Mouse (Mus musculus) monocyte, adult 5-6 weeks (primary cell): ENCODE data around the gene Plpp3. TPM values are rescaled to one million over a fixed set of nuclear protein-coding genes. Genes with fewer than 3 reads are reported as not detected.

Source experiments
- ATAC-seq: fragments of 153-309, 156-312 bp; replicated peaks from 2 replicates; pipeline ENCODE4 v1.8.0; 2017; ENCODE audit warnings: mild to moderate bottlenecking; ENCODE audit not compliant: low TSS enrichment, insufficient number of reproducible peaks, severe bottlenecking, poor library complexity, low FRiP score
- total RNA-seq: library from RNA; stranded (forward); fragments of 200-1000, 200-491, 200-594 nt; gene quantifications from 3 replicates; pipeline ENCODE4 v1.2.3, GENCODE M21; 2017

Plpp3 gene
- total RNA-seq: 0.49 to 0.57 TPM in 2 of 3 replicates, not detected in the other

DNA sequence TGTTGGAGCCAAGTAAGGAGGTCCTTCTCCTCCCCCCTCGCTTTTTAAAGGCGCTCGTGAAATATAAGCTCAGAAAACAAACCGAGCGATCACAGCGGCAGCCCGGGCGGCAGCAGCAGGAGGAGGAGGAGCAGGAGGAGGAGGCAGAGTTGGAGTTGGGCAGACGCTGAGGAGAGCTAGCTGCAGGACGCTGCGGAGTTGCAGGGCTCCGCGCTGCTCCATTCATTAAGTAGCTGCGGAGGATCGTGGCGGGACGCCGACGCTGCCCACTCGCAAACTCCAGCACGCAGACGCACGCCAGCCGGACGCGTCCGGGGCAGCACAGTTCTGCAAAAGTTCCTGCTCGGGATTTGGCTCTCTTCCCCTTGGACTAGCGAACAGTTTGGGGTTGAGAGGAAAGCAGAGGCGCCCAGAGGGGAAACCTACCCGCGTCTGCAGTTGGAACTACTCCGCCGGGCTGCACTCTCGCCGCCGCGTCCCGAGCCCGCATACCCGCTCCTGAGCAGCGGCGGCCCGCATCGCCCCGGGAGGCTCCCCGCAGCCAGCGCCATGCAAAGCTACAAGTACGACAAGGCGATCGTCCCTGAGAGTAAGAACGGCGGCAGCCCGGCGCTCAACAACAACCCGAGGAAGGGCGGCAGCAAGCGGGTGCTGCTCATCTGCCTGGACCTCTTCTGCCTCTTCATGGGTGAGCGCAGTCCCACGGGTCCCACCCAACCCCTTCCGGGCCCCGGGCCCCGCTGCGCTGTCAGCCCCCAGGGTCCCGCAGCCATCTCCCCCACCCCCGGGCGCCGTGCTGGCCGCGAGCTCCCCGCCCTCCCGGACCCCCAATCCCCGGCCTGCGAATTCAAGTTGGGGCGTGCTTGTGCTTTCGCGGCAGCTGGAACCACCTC, at the start of gene Plpp3:
Plpp3 (plus strand) TSS at position 72 of the 893 bp plus-strand sequence.
- peak; percentile 20; the same call in 1 of the 2 replicates for ATAC-seq

- no peak for ATAC-seq
Measured at GRCm38 (mm10) chr4:105107943-105108640, 49.1 kb upstream of the Plpp3 start.

- no peak for ATAC-seq
Measured at GRCm38 (mm10) chr4:105108641-105109198, 48.4 kb upstream of the Plpp3 start.

DNA sequence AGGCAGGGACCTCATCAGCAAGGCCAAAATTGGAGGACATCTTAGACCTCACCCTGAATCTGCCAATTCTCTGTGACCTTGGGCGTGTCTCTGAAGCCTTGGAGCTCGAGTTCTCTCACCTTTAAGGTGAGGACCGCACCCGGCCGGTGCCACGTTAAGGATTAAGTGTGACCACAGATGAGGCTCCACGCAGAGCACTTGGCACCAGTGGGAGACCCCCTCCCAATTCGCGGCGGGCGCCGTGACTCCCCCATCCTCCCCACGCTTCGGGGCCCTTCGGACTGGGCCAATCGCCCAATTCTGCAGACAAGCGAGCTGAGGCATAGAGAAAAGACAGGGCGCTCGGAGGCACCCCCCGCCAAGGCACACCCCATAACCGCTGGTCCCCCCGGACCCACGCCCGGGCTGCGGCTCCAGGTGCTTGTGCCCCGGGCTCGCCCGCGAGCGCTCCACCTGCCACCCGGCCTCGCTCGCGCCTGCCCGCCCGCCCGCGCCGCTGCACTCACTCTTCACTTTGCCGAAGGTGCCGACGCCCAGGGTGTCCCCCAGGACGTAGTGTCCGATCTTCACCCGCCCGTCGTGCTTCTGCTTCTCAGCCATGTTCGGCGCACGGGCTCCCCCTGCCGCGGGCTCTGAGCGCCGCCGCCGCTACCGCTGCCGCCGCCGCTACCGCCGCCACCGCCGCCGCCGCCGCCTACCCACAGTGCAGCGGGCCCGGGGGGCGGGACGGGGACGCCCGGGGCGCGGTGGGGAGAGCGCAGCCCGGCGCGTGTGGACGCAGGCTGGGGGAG, 47.8 kb upstream of the Plpp3 start, which contains the start of gene Prkaa2:
Prkaa2 (minus strand) TSS at position 692 of the 791 bp plus-strand sequence.
- no peak for ATAC-seq

DNA sequence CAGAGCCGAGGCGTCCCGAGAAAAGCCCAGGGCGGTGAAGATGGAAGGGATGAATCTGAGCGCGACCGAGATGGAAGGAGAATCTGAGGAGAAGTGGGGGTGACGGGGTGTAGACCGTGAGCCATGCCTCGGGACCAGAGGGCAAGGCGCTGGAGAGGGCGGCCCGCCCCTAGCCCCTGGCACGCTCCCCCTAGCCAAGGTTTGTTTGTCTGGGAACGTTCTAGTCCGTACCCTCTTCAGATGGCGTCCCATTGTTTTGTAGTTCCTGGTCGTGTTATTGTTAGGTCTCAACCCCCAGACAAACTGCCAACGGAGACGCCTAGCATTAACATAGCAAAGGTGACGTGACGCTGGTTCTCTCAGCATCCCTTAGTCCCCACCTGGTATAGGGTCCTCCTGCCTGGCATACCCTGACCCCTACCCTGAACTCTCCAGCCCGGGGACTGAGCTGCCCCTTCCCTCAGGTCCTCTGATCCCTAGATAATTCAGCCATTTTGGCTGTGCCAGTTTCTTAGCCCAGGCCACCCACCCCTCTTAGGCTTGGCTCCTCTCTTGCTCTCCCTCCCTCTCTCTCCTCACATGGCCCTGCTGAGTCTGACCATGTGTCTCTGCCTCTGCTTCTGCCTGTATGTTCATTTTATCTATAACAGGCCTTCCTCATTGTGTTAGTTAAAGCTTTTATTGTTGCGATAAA, 47.0 kb upstream of the Plpp3 start:
- ATAC-seq: no peak

DNA sequence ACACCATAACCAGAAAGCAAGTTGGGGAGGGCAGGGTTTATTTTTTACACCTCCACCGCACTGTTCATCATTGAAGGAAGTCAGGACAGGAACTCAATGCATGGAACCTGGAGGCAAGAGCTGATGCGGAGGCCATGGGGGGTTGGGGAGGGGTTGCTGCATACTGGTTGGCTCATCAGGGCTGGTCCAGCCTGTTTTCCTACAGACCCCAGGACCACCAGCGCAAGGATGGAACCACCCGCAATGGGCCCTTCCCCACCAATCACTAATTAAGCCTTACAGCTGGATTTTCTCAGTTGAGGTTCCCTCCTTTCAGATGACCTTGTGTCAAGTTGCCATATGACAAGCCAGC, 46.5 kb upstream of the Plpp3 start:
- no peak for ATAC-seq

DNA sequence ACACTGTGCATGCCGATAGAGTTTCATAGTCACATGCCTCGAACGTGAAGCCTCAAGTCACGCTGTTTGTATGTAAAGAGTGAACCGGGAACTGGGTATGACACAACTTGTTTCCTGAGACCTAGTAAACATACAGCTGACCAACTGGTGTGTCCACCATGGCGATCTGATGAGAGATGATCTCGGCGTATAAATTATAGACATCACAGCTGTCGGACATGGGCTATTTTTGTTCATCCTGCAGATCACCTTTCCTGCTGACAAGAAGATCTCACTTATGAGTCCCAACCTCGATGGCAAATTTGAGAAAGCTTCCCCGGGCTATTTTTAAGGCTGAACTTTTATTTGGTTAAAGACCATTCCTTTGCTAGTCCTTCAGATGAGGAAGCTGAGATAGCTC, 45.4 kb upstream of the Plpp3 start:
- no peak for ATAC-seq

DNA sequence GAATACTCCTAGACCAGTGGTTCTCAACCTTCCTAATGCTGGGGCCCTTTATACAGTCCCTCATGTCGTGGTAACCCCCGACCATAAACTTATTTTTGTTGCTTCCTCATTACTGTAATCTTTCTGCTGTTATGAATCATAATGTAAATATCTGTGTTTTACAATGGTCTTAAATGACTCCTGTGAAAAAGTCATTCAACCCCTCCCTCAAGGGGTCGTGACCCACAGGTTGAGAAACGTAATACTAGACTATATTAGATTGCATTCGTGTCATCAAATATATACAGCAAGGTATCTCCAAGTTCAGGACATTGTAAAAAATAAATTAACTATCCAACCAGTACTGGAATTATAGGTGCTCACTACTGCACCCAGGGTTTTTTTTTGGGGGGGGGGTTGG, 44.1 kb upstream of the Plpp3 start:
- ATAC-seq: no peak

GRCm38 (mm10) chr4:105113468-105113867, 43.7 kb upstream of the Plpp3 start:
- ATAC-seq: no peak

DNA sequence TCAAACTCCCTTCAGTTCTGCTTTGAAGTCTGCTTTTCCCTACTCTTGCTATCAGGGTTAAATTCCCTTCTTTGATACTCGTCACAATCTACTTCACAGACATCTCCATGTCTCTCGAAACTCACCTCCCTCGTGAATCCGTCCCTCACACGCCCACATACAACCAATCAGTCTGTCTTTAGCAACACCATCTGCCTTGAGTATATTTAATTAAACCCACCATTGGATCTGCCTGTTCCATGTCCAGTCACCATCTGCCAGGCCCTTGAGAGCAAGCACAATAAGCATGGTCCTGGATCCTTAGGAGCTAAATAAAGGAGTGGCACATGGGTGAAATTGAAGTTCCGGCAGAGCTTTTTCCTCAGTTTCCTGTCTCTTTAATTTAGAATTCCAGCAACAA, 36.1 kb upstream of the Plpp3 start:
- no peak for ATAC-seq

GRCm38 (mm10) chr4:105122429-105122828, 34.7 kb upstream of the Plpp3 start:
- no peak for ATAC-seq

GRCm38 (mm10) chr4:105129212-105129611, 27.9 kb upstream of the Plpp3 start:
- no peak for ATAC-seq

DNA sequence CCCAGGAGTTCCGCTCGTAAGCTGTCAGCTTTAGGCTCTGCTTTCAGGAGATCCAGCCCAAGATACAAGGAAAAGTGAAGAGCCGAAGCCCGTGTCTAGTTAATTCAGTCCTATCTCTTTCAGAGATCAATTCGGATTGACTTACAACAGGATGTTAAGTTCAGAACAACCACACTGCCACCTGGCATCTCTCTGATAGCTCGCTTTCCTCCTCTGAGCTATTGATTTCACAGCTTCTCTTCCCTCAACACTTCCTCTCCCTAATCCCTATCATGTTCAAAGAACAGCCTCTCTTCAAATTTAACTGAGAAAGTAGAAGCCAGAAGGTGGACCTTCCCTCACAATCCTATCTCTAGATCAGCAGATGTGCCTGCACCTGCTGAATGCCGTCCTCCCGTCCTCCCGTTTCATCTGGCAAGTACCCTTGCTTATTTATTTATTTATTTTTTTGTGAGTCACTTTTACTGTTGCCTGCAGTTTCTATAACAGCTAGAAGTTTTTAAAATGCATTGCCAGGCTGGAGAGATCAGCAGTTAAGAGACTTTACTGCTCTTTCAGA, 25.3 kb upstream of the Plpp3 start:
- no peak for ATAC-seq

GRCm38 (mm10) chr4:105133350-105134050, 23.6 kb upstream of the Plpp3 start:
- ATAC-seq: no peak

DNA sequence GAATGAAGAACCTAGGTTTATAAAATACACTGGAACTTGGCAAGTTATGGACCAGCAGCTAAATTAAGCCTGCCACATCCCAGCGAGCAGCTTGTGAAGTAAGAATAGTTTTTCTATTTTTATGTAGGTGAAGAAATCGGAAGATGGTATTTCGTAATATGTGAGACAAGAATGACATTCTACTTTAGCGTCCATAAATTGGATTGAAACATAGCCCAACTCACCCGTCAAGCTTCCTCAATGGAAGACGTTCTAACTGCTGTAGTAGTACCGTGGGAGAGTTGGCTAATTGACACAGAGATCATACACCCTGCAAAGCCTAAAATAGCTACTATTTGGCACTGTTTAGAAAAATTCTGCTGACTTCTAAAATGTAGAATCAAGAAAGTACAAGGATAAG, 7.7 kb upstream of the Plpp3 start:
- peak; percentile 62; the same call in 1 of the 2 replicates for ATAC-seq

DNA sequence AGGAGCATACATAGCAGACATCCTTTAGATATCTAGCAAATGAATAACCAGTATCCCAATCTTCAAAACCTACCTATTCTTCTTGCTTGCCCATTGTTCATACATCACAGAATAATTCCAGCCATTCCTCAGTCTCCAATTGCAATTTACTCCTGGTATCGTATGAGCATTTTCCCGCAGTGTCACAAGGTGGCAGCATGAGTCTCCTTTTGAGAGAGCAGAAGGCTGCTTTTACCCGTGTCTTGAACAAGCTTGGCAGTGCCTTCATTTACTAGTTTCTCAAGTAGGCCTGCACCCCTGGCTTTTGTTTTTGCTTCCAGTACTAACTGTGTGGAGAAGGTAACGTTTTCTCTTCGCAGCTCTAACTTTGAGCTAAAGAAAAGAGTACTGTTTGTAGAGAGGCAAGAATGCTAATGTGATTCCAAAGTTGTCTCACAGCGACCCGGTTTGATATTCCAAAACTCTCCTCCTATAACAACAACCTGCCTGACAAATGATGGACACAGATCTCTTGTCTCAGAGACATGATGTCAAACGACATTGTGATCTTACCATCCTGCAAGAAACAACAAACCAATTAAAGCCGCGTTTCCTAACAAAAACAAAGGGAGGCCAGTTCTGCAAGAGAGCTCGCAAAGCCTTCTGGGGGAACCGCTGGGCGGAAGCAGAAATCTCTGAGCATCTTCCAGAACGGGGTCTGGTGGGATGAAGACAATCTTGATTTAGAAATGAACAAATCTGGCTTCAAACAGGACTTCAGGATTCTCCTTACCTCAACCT, 5.0 kb upstream of the Plpp3 start:
- ATAC-seq: 0 out of 2 replicates have a peak, but pooled peaks have one; percentile 48

GRCm38 (mm10) chr4:105153227-105153626, 3.9 kb upstream of the Plpp3 start:
- ATAC-seq: no peak
